Mouse (Mus musculus) hindbrain, embryonic 16.5 days (tissue): ENCODE results near the gene Tpcn2. TPM values are rescaled to one million over a fixed set of nuclear protein-coding genes. Genes with fewer than 3 reads are reported as not detected.
A peak's percentile ranks its signal among the peaks of the same experiment; 100 is the strongest.

Source experiments
- ATAC-seq: fragments of 200-750 bp; cut with Nextera tagmentation; 2 replicates; pipeline ENCODE4 v1.8.0; 2017; ENCODE audit warnings: moderate TSS enrichment, moderate library complexity
- H3K27ac ChIP-seq: fragments of 300-500 bp; sonication (generic); 2 replicates; pipeline ENCODE4 v1.5.1; 2014; ENCODE audit warnings: low read depth, mild to moderate bottlenecking, control low read depth, low read length, moderate library complexity
- H3K27me3 ChIP-seq: fragments of 300-500 bp; sonication (generic); replicated peaks from 2 replicates; pipeline ENCODE4 v1.6.1; 2014; ENCODE audit warnings: low read length; ENCODE audit not compliant: control insufficient read depth, insufficient read depth
- H3K36me3 ChIP-seq: fragments of 300-500 bp; sonication (generic); 2 replicates; pipeline ENCODE4 v1.6.1; 2014; ENCODE audit warnings: mild to moderate bottlenecking, low read length, moderate library complexity, mixed read lengths; ENCODE audit not compliant: control insufficient read depth, insufficient read depth
- H3K4me1 ChIP-seq: fragments of 300-500 bp; sonication (generic); 2 replicates; pipeline ENCODE4 v1.6.1; 2014; ENCODE audit warnings: low read depth, low read length; ENCODE audit not compliant: control insufficient read depth, insufficient read depth
- H3K4me2 ChIP-seq: fragments of 300-500 bp; sonication (generic); 2 replicates; pipeline ENCODE4 v1.6.1; 2014; ENCODE audit warnings: mild to moderate bottlenecking, low read length, control low read depth, moderate library complexity
- H3K4me3 ChIP-seq: fragments of 300-500 bp; sonication (generic); 2 replicates; pipeline ENCODE4 v1.5.1; 2014; ENCODE audit warnings: mild to moderate bottlenecking, low read length, control low read depth, moderate library complexity
- H3K9ac ChIP-seq: fragments of 300-500 bp; sonication (generic); 2 replicates; pipeline ENCODE4 v1.6.1; 2014; ENCODE audit warnings: low read depth, mild to moderate bottlenecking, control low read depth, low read length, moderate library complexity
- H3K9me3 ChIP-seq: fragments of 300-500 bp; sonication (generic); 2 replicates; pipeline ENCODE4 v1.6.1; 2014; ENCODE audit warnings: mild to moderate bottlenecking, low read length, moderate library complexity; ENCODE audit not compliant: control insufficient read depth
- WGBS: fragments of 180-500 bp; shearing (Covaris S2); extraction: QIAGEN DNeasy Blood & Tissue Kit; methylation state at CpG from one replicate; pipeline ENCODE4 v1.1.7; 2014; 5-methylcytosine and 5-hydroxymethylcytosine counted together
- polyA plus RNA-seq: library from polyadenylated mRNA; unstranded; fragments of >200 nt; fragmentation: Nextera tagmentation; extraction: Ambion mirVana; gene quantifications from 2 replicates; pipeline ENCODE4 v1.2.1, GENCODE M21; 2015

Gene Tpcn2
- polyA plus RNA-seq, 1 experiment from 2014 or later, result 2.8 TPM

- Histone ChIP-seq H3K27ac (no peak overlapping the region), H3K27me3 (no peaks in the 10 kb centered on the region), H3K9ac (no peak overlapping the region), H3K4me3 (no peak overlapping the region), H3K9me3 (no peaks in the 10 kb centered on the region), H3K4me2 (no peak overlapping the region), H3K36me3 (no peaks in the 10 kb centered on the region), H3K4me1 (no peaks in the 10 kb centered on the region; the same call in 1 of the 2 replicates)
- no peak for ATAC-seq
- WGBS, result 79% methylated on average over 4 of the region's 4 CpGs
Measured at GRCm38 (mm10) chr7:145285476-145285875, 1.7 kb upstream of the Tpcn2 start.

GRCm38 (mm10) chr7:145284293-145284692 is 482 bp upstream of the Tpcn2 start:
- peak overlapping the region; percentile 69 for H3K4me2 ChIP-seq
- no peak overlapping the region; the same call in 1 of the 2 replicates for H3K4me3 ChIP-seq
- no peak overlapping the region for H3K27ac ChIP-seq
- no peaks in the 10 kb centered on the region; the same call in 1 of the 2 replicates for H3K4me1 ChIP-seq
- WGBS, result 64% methylated on average over 3 of the region's 3 CpGs
- no peaks in the 10 kb centered on the region for H3K27me3 ChIP-seq
- ATAC-seq, result no peak
- H3K36me3 ChIP-seq, result no peaks in the 10 kb centered on the region
- no peaks in the 10 kb centered on the region for H3K9me3 ChIP-seq
- no peak overlapping the region for H3K9ac ChIP-seq

- Histone ChIP-seq H3K4me3 (peak overlapping the region; percentile 47; the same call in 1 of the 2 replicates), H3K27me3 (no peaks in the 10 kb centered on the region), H3K4me2 (peak overlapping the region; percentile 69), H3K27ac (no peak overlapping the region), H3K4me1 (no peaks in the 10 kb centered on the region; the same call in 1 of the 2 replicates), H3K9ac (peak overlapping the region; percentile 52; the same call in 1 of the 2 replicates), H3K36me3 (no peaks in the 10 kb centered on the region), H3K9me3 (no peaks in the 10 kb centered on the region)
- 50% methylated on average over 4 of the region's 4 CpGs for WGBS
- no peak for ATAC-seq
Measured at GRCm38 (mm10) chr7:145283041-145283440, 770 bp downstream of the Tpcn2 start.

GRCm38 (mm10) chr7:145281396-145281795 is 2.4 kb downstream of the Tpcn2 start:
- WGBS, result 86% methylated on average over 4 of the region's 4 CpGs
- no peaks in the 10 kb centered on the region for H3K27me3 ChIP-seq
- no peak overlapping the region for H3K4me3 ChIP-seq
- no peaks in the 10 kb centered on the region for H3K9me3 ChIP-seq
- H3K4me1 ChIP-seq, result no peaks in the 10 kb centered on the region; the same call in 1 of the 2 replicates
- no peaks in the 10 kb centered on the region for H3K36me3 ChIP-seq
- ATAC-seq, result no peak
- H3K4me2 ChIP-seq, result no peak overlapping the region
- H3K27ac ChIP-seq, result no peak overlapping the region
- H3K9ac ChIP-seq, result no peak overlapping the region

GRCm38 (mm10) chr7:145275488-145275887 is 8.3 kb downstream of the Tpcn2 start:
- Histone ChIP-seq H3K9me3 (no peaks in the 10 kb centered on the region), H3K9ac (no peak overlapping the region), H3K27me3 (no peaks in the 10 kb centered on the region), H3K4me2 (no peak overlapping the region), H3K27ac (no peak overlapping the region), H3K4me3 (no peak overlapping the region), H3K36me3 (peaks cover 3% of the 10 kb centered on the region; the same call in 1 of the 2 replicates), H3K4me1 (no peaks in the 10 kb centered on the region)
- no peak for ATAC-seq
- WGBS, result 87% methylated on average over 3 of the region's 3 CpGs

GRCm38 (mm10) chr7:145270955-145271354 is 12.9 kb downstream of the Tpcn2 start:
- H3K4me1 ChIP-seq, result no peaks in the 10 kb centered on the region
- no peaks in the 10 kb centered on the region for H3K27me3 ChIP-seq
- ATAC-seq, result no peak
- no peak overlapping the region for H3K4me3 ChIP-seq
- WGBS, result 97% methylated on average over 5 of the region's 5 CpGs
- no peak overlapping the region for H3K9ac ChIP-seq
- H3K36me3 ChIP-seq, result peaks cover 3% of the 10 kb centered on the region; the same call in 1 of the 2 replicates
- no peak overlapping the region for H3K27ac ChIP-seq
- H3K4me2 ChIP-seq, result no peak overlapping the region
- H3K9me3 ChIP-seq, result no peaks in the 10 kb centered on the region

GRCm38 (mm10) chr7:145268890-145269289 is 14.9 kb downstream of the Tpcn2 start:
- Histone ChIP-seq H3K9ac (no peak overlapping the region), H3K9me3 (no peaks in the 10 kb centered on the region), H3K4me2 (no peak overlapping the region), H3K27ac (no peak overlapping the region), H3K27me3 (no peaks in the 10 kb centered on the region), H3K36me3 (peaks cover 3% of the 10 kb centered on the region; the same call in 1 of the 2 replicates), H3K4me1 (no peaks in the 10 kb centered on the region), H3K4me3 (no peak overlapping the region)
- WGBS, result 95% methylated on average over 7 of the region's 7 CpGs
- ATAC-seq, result no peak

- no peaks in the 10 kb centered on the region for H3K4me1 ChIP-seq
- H3K27me3 ChIP-seq, result no peaks in the 10 kb centered on the region
- H3K36me3 ChIP-seq, result no peaks in the 10 kb centered on the region
- no peaks in the 10 kb centered on the region for H3K9me3 ChIP-seq
- no peak overlapping the region for H3K27ac ChIP-seq
- H3K4me3 ChIP-seq, result no peak overlapping the region
- ATAC-seq, result no peak
- no peak overlapping the region for H3K4me2 ChIP-seq
- WGBS, result 94% methylated on average over 2 of the region's 2 CpGs
- H3K9ac ChIP-seq, result no peak overlapping the region
Measured at GRCm38 (mm10) chr7:145266011-145266410, 17.8 kb downstream of the Tpcn2 start.

- 87% methylated on average over 9 of the region's 9 CpGs for WGBS
- no peaks in the 10 kb centered on the region for H3K4me1 ChIP-seq
- H3K9me3 ChIP-seq, result no peaks in the 10 kb centered on the region
- H3K9ac ChIP-seq, result no peak overlapping the region
- no peaks in the 10 kb centered on the region for H3K36me3 ChIP-seq
- no peaks in the 10 kb centered on the region for H3K27me3 ChIP-seq
- H3K4me2 ChIP-seq, result no peak overlapping the region
- no peak for ATAC-seq
- H3K4me3 ChIP-seq, result no peak overlapping the region
- H3K27ac ChIP-seq, result no peak overlapping the region
Measured at GRCm38 (mm10) chr7:145264202-145264601, 19.6 kb downstream of the Tpcn2 start.

- H3K4me1 ChIP-seq, result no peaks in the 10 kb centered on the region
- no peak overlapping the region for H3K4me3 ChIP-seq
- no peaks in the 10 kb centered on the region for H3K36me3 ChIP-seq
- no peak overlapping the region for H3K4me2 ChIP-seq
- H3K27me3 ChIP-seq, result no peaks in the 10 kb centered on the region
- H3K27ac ChIP-seq, result no peak overlapping the region
- 71% methylated on average over 1 of the region's 1 CpGs for WGBS
- no peak for ATAC-seq
- no peak overlapping the region for H3K9ac ChIP-seq
- no peaks in the 10 kb centered on the region for H3K9me3 ChIP-seq
Measured at GRCm38 (mm10) chr7:145256092-145256491, 27.7 kb downstream of the Tpcn2 start.
